Mouse (Mus musculus) heart, embryonic 15.5 days (tissue): ENCODE data around the gene Ppp5c. TPM values are rescaled to one million over a fixed set of nuclear protein-coding genes. Genes with fewer than 3 reads are reported as not detected.

ENCODE experiments used
- ATAC-seq: fragments of 200-750 bp; cut with Nextera tagmentation; replicated peaks from 2 replicates; pipeline ENCODE4 v1.8.0; 2017; ENCODE audit warnings: low read depth, moderate TSS enrichment; ENCODE audit not compliant: insufficient number of reproducible peaks, insufficient read depth, low FRiP score
- H3K27ac ChIP-seq: fragments of 300-500 bp; sonication (generic); 2 replicates; pipeline ENCODE4 v1.5.1; 2015; ENCODE audit warnings: mild to moderate bottlenecking, inconsistent platforms
- H3K27me3 ChIP-seq: fragments of 300-500 bp; sonication (generic); 2 replicates; pipeline ENCODE4 v1.6.1; 2015; ENCODE audit warnings: inconsistent platforms
- H3K36me3 ChIP-seq: fragments of 300-500 bp; sonication (generic); 2 replicates; pipeline ENCODE4 v1.6.1; 2015; ENCODE audit warnings: mild to moderate bottlenecking, inconsistent platforms
- H3K4me1 ChIP-seq: fragments of 300-500 bp; sonication (generic); replicated peaks from 2 replicates; pipeline ENCODE4 v1.6.1; 2015; ENCODE audit warnings: inconsistent platforms
- H3K4me2 ChIP-seq: fragments of 300-500 bp; sonication (generic); 2 replicates; pipeline ENCODE4 v1.6.1; 2015; ENCODE audit warnings: inconsistent platforms, mild to moderate bottlenecking, moderate library complexity
- H3K4me3 ChIP-seq: fragments of 300-500 bp; sonication (generic); 2 replicates; pipeline ENCODE4 v1.5.1; 2015; ENCODE audit warnings: mild to moderate bottlenecking, inconsistent platforms
- H3K9ac ChIP-seq: fragments of 300-500 bp; sonication (generic); 2 replicates; pipeline ENCODE4 v1.6.1; 2015; ENCODE audit warnings: mild to moderate bottlenecking, inconsistent platforms
- H3K9me3 ChIP-seq: fragments of 300-500 bp; sonication (generic); replicated peaks from 2 replicates; pipeline ENCODE4 v1.6.1; 2016; ENCODE audit warnings: inconsistent platforms
- WGBS: fragments of 180-500 bp; shearing (Covaris S2); methylation state at CpG from one replicate; pipeline ENCODE4 v1.1.7; 2015; ENCODE audit warnings: mixed read lengths; 5-methylcytosine and 5-hydroxymethylcytosine counted together
- polyA plus RNA-seq: library from polyadenylated mRNA; unstranded; fragments of >200 nt; fragmentation: Nextera tagmentation; extraction: Ambion mirVana; gene quantifications from 2 replicates; pipeline ENCODE4 v1.2.1, GENCODE M21; 2015

Ppp5c gene
- polyA plus RNA-seq, 1 experiment from 2014 or later = 82.5 TPM

- H3K4me2 ChIP-seq = peak overlapping the region; percentile 71
- peak overlapping the region; percentile 78 for H3K4me3 ChIP-seq
- H3K9me3 ChIP-seq = no peaks in the 10 kb centered on the region
- peaks cover 1% of the 10 kb centered on the region; the same call in 1 of the 2 replicates for H3K36me3 ChIP-seq
- H3K27me3 ChIP-seq = no peaks in the 10 kb centered on the region
- peak overlapping the region; percentile 77 for H3K9ac ChIP-seq
- ATAC-seq = peak; percentile 45
- peak overlapping the region; percentile 96 for H3K27ac ChIP-seq
- WGBS = 17% methylated on average over 9 of the region's 9 CpGs
- H3K4me1 ChIP-seq = peaks cover 63% of the 10 kb centered on the region
Observed at GRCm38 (mm10) chr7:17060031-17060781, 32.5 kb upstream of the Ppp5c start.

- H3K36me3 ChIP-seq = peaks cover 9% of the 10 kb centered on the region
- no peak for ATAC-seq
- H3K4me1 ChIP-seq = peaks cover 63% of the 10 kb centered on the region
- 51% methylated on average over 3 of the region's 3 CpGs for WGBS
- H3K27ac ChIP-seq = peak overlapping the region; percentile 96
- H3K4me3 ChIP-seq = peak overlapping the region; percentile 78
- no peaks in the 10 kb centered on the region for H3K27me3 ChIP-seq
- H3K4me2 ChIP-seq = peak overlapping the region; percentile 71
- H3K9me3 ChIP-seq = no peaks in the 10 kb centered on the region
- H3K9ac ChIP-seq = peak overlapping the region; percentile 39
Observed at GRCm38 (mm10) chr7:17059463-17059844, 31.7 kb upstream of the Ppp5c start.

- H3K36me3 ChIP-seq = peaks cover 14% of the 10 kb centered on the region
- peak overlapping the region; percentile 78 for H3K4me3 ChIP-seq
- H3K27ac ChIP-seq = peak overlapping the region; percentile 96
- no peaks in the 10 kb centered on the region for H3K9me3 ChIP-seq
- no peak for ATAC-seq
- H3K27me3 ChIP-seq = no peaks in the 10 kb centered on the region
- 24% methylated on average over 8 of the region's 8 CpGs for WGBS
- H3K9ac ChIP-seq = peak overlapping the region; percentile 39
- peaks cover 63% of the 10 kb centered on the region for H3K4me1 ChIP-seq
- H3K4me2 ChIP-seq = peak overlapping the region; percentile 71
Observed at GRCm38 (mm10) chr7:17058816-17059462, 31.2 kb upstream of the Ppp5c start.

GRCm38 (mm10) chr7:17058071-17058689, 30.5 kb upstream of the Ppp5c start:
- under 1% methylated on average over 16 of the region's 16 CpGs for WGBS
- Histone ChIP-seq H3K4me1 (peaks cover 59% of the 10 kb centered on the region), H3K27ac (peak overlapping the region; percentile 96), H3K9me3 (no peaks in the 10 kb centered on the region), H3K4me2 (peak overlapping the region; percentile 71), H3K27me3 (no peaks in the 10 kb centered on the region), H3K4me3 (peak overlapping the region; percentile 26), H3K9ac (peak overlapping the region; percentile 45), H3K36me3 (peaks cover 22% of the 10 kb centered on the region)
- peak; percentile 89 for ATAC-seq

- WGBS = 21% methylated on average over 14 of the region's 14 CpGs
- Histone ChIP-seq H3K27me3 (no peaks in the 10 kb centered on the region), H3K9me3 (no peaks in the 10 kb centered on the region), H3K9ac (peak overlapping the region; percentile 65), H3K4me3 (peak overlapping the region; percentile 53), H3K4me2 (peak overlapping the region; percentile 71), H3K36me3 (peaks cover 27% of the 10 kb centered on the region), H3K27ac (peak overlapping the region; percentile 96), H3K4me1 (peaks cover 52% of the 10 kb centered on the region)
- ATAC-seq = peak; percentile 8; the same call in 1 of the 2 replicates
Observed at GRCm38 (mm10) chr7:17056601-17057523, 29.1 kb upstream of the Ppp5c start.

GRCm38 (mm10) chr7:17056081-17056581, 28.4 kb upstream of the Ppp5c start:
- Histone ChIP-seq H3K27me3 (no peaks in the 10 kb centered on the region), H3K36me3 (peaks cover 32% of the 10 kb centered on the region), H3K4me1 (peaks cover 52% of the 10 kb centered on the region), H3K9me3 (no peaks in the 10 kb centered on the region), H3K4me3 (peak overlapping the region; percentile 53), H3K4me2 (peak overlapping the region; percentile 71), H3K9ac (peak overlapping the region; percentile 65), H3K27ac (peak overlapping the region; percentile 96)
- peak; percentile 53 for ATAC-seq
- under 1% methylated on average over 42 of the region's 42 CpGs for WGBS

- Histone ChIP-seq H3K4me1 (peaks cover 45% of the 10 kb centered on the region), H3K9ac (no peak overlapping the region), H3K36me3 (peaks cover 34% of the 10 kb centered on the region), H3K27me3 (no peaks in the 10 kb centered on the region), H3K4me2 (peak overlapping the region; percentile 71), H3K4me3 (peak overlapping the region; percentile 53), H3K27ac (peak overlapping the region; percentile 96), H3K9me3 (no peaks in the 10 kb centered on the region)
- 90% methylated on average over 4 of the region's 4 CpGs for WGBS
- ATAC-seq = no peak
Observed at GRCm38 (mm10) chr7:17055287-17055946, 27.7 kb upstream of the Ppp5c start.

GRCm38 (mm10) chr7:17054325-17054989, 26.7 kb upstream of the Ppp5c start:
- no peak overlapping the region for H3K4me3 ChIP-seq
- peaks cover 43% of the 10 kb centered on the region for H3K36me3 ChIP-seq
- H3K9ac ChIP-seq = no peak overlapping the region
- peaks cover 39% of the 10 kb centered on the region for H3K4me1 ChIP-seq
- 89% methylated on average over 16 of the region's 16 CpGs for WGBS
- H3K4me2 ChIP-seq = no peak overlapping the region
- no peaks in the 10 kb centered on the region for H3K27me3 ChIP-seq
- no peak overlapping the region for H3K27ac ChIP-seq
- ATAC-seq = no peak
- H3K9me3 ChIP-seq = no peaks in the 10 kb centered on the region

- peak; percentile 32; the same call in 1 of the 2 replicates for ATAC-seq
- H3K9ac ChIP-seq = no peak overlapping the region
- WGBS = 18% methylated on average over 15 of the region's 17 CpGs
- H3K4me3 ChIP-seq = no peak overlapping the region
- no peak overlapping the region for H3K27ac ChIP-seq
- no peaks in the 10 kb centered on the region for H3K27me3 ChIP-seq
- no peaks in the 10 kb centered on the region for H3K9me3 ChIP-seq
- peaks cover 69% of the 10 kb centered on the region for H3K36me3 ChIP-seq
- H3K4me2 ChIP-seq = no peak overlapping the region
- peaks cover 9% of the 10 kb centered on the region for H3K4me1 ChIP-seq
Observed at GRCm38 (mm10) chr7:17050933-17051594, 23.3 kb upstream of the Ppp5c start.
